Mouse (Mus musculus): ENCODE data around the gene Muc2. TPM values are rescaled to one million over a fixed set of nuclear protein-coding genes. Genes with fewer than 3 reads are reported as not detected.

The Muc2 gene
- total RNA-seq, 2 experiments from 2014 or later: 0.27 TPM; not detected in 1

GRCm38 (mm10) chr7:141687330-141687729, 2.8 kb upstream of the Muc2 start:
- no peak for DNase-seq (ENCODE audit: low spot score in 2 of 2)
- TF ChIP-seq CTCF (conservative IDR thresholded peaks at IDR 0.05): no peak
- H3K27ac ChIP-seq: no peak overlapping the region

GRCm38 (mm10) chr7:141693591-141694273, 3.6 kb downstream of the Muc2 start:
- Histone ChIP-seq H3K4me3 (no peak overlapping the region), H3K27ac (no peak overlapping the region)
- DNase-seq (ENCODE audit: low spot score in 2 of 2): no peak
- TF ChIP-seq CTCF (conservative IDR thresholded peaks at IDR 0.05): peak; percentile 44

More at GRCm38 (mm10) chr7:141687330-141687729, 2.8 kb upstream of the Muc2 start:
- no peak overlapping the region for H3K4me3 ChIP-seq

GRCm38 (mm10) chr7:141694274-141694639, 4.1 kb downstream of the Muc2 start:
- H3K4me3 ChIP-seq: no peak overlapping the region
- no peak overlapping the region for H3K27ac ChIP-seq
- TF ChIP-seq CTCF (conservative IDR thresholded peaks at IDR 0.05): no peak
- no peak for DNase-seq (ENCODE audit: low spot score in 2 of 2)

GRCm38 (mm10) chr7:141696538-141696937, 6.4 kb downstream of the Muc2 start:
- no peak for DNase-seq (ENCODE audit: low spot score in 2 of 2)
- Histone ChIP-seq H3K27ac (no peak overlapping the region), H3K4me3 (no peak overlapping the region)
- no peak for TF ChIP-seq CTCF (conservative IDR thresholded peaks at IDR 0.05)

- Histone ChIP-seq H3K27ac (no peak overlapping the region), H3K4me3 (no peak overlapping the region)
- TF ChIP-seq CTCF (conservative IDR thresholded peaks at IDR 0.05): no peak
- no peak for DNase-seq (ENCODE audit: low spot score in 2 of 2)
Observed at GRCm38 (mm10) chr7:141699556-141700220, 9.5 kb downstream of the Muc2 start.

- DNase-seq (ENCODE audit: low spot score in 2 of 2): peak; percentile 2 to 11
- TF ChIP-seq CTCF (conservative IDR thresholded peaks at IDR 0.05): no peak
- H3K27ac ChIP-seq: no peak overlapping the region
- no peak overlapping the region for H3K4me3 ChIP-seq
Observed at GRCm38 (mm10) chr7:141747451-141748100, 57.4 kb downstream of the Muc2 start.

GRCm38 (mm10) chr7:141752513-141752912, 62.4 kb downstream of the Muc2 start:
- H3K4me3 ChIP-seq: no peak overlapping the region
- DNase-seq (ENCODE audit: low spot score in 2 of 2): no peak
- TF ChIP-seq CTCF (conservative IDR thresholded peaks at IDR 0.05): no peak
- no peak overlapping the region for H3K27ac ChIP-seq

- Histone ChIP-seq H3K4me3 (no peak overlapping the region), H3K27ac (no peak overlapping the region)
- TF ChIP-seq CTCF (conservative IDR thresholded peaks at IDR 0.05): peak; percentile 80
Observed at GRCm38 (mm10) chr7:141755831-141756230, 65.7 kb downstream of the Muc2 start.

GRCm38 (mm10) chr7:141758291-141758690, 68.2 kb downstream of the Muc2 start:
- no peak for TF ChIP-seq CTCF (conservative IDR thresholded peaks at IDR 0.05)
- H3K27ac ChIP-seq: no peak overlapping the region
- H3K4me3 ChIP-seq: no peak overlapping the region
- DNase-seq (ENCODE audit: low spot score in 2 of 2): no peak

More at GRCm38 (mm10) chr7:141755831-141756230, 65.7 kb downstream of the Muc2 start:
- peak; percentile 65 to 89 for DNase-seq (ENCODE audit: low spot score in 2 of 2)

- no peak overlapping the region for H3K27ac ChIP-seq
- no peak for TF ChIP-seq CTCF (conservative IDR thresholded peaks at IDR 0.05)
- no peak overlapping the region for H3K4me3 ChIP-seq
- no peak for DNase-seq (ENCODE audit: low spot score in 2 of 2)
Observed at GRCm38 (mm10) chr7:141770521-141770920, 80.4 kb downstream of the Muc2 start.

GRCm38 (mm10) chr7:141770988-141771387, 80.8 kb downstream of the Muc2 start:
- no peak for TF ChIP-seq CTCF (conservative IDR thresholded peaks at IDR 0.05)
- H3K4me3 ChIP-seq: no peak overlapping the region
- DNase-seq (ENCODE audit: low spot score in 2 of 2): no peak
- no peak overlapping the region for H3K27ac ChIP-seq

- no peak for TF ChIP-seq CTCF (conservative IDR thresholded peaks at IDR 0.05)
- no peak for DNase-seq (ENCODE audit: low spot score in 2 of 2)
- Histone ChIP-seq H3K4me3 (no peak overlapping the region), H3K27ac (no peak overlapping the region)
Observed at GRCm38 (mm10) chr7:141772058-141772557, 82.0 kb downstream of the Muc2 start.

- DNase-seq (ENCODE audit: low spot score in 2 of 2): no peak
- Histone ChIP-seq H3K27ac (no peak overlapping the region), H3K4me3 (no peak overlapping the region)
- no peak for TF ChIP-seq CTCF (conservative IDR thresholded peaks at IDR 0.05)
Observed at GRCm38 (mm10) chr7:141774855-141775254, 84.7 kb downstream of the Muc2 start.

All from layer of hippocampus, adult 2 months (tissue).